Mouse (Mus musculus) c-Kit-negative CD71-positive TER-119-positive erythroid progenitor cells, embryonic 14.5 days (primary cell): Measurements from ENCODE around the gene Qtrt2.

Source experiments
- DNase-seq: peaks from one replicate; pipeline ENCODE4 v3.0.0-alpha.2; 2013; ENCODE audit warnings: low read depth, low spot score

Qtrt2 gene

GRCm38 (mm10) chr16:43816321-43816720, 110.3 kb downstream of the Qtrt2 start:
- no peak for DNase-seq

DNA sequence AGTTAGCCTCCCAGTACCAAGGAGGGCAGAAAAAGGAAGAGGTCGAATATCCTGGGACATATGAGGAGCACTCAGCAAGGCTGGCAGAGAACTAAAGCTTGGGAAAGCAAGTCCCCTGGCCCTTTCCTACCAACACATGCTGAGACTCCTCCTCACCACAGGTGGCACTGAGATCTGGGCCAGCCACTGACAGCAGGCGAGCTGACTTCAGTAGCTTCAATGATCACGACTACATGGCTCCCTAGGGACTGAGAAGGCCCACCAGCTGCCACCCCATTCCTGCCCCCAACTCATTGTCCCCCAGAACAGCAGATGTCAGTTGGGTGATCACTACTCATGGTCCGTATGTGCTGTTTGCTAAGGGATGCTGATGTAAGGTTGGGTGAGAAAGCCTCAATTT, 112.0 kb downstream of the Qtrt2 start:
- no peak for DNase-seq
